Mouse (Mus musculus) MN1 (cell line): ENCODE measurements at regions not wholly inside any gene's neighbourhood (a gene's known extent, or its start where the extent isn't known, plus 50 kb on each side); places are given as distances from the start of the nearest gene placed in this dataset.

Experiments
- DNase-seq: peaks from one replicate; pipeline ENCODE4 v3.0.0-alpha.2; 2016; ENCODE audit warnings: low spot score

DNA sequence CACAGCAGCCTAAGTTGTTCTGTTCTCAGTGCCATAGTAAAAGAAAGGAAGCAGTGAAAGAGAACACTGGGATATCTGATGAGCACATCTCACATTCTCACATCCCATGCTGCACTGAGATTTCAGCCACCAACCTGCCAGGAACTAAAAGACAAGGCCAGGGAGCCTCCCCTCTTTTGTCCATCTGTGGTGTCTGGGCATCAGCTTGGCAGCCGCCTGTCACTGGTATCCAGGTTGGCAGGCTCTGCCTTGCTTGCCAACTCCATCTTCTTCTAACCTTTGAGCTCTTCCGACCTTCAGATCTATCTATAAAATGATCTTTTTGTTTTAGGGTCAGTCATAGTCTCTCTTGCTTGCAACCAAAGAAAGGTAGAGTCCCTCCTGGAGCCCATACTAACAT, 228.5 kb upstream of the Mgmt start:
- no peak for DNase-seq

DNA sequence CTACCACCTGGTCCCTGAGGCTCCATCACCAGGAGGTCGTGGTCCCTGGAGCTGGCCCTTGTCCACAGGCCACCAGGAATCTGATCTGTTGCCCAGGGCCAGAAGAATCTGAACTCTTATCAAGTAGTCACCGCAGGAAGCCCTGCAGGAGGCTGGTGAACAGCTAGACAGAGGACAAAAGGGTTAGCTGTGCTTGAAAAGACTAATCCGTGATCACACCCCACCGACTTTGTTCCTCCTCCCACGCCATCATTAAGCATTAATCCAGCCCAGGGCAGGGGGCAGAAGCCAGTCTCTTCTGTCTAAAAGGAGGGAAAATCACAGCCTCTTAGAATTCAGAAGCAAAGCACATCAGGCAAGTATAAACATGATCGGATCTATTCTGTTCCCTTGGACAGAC, 227.7 kb upstream of the Mgmt start:
- DNase-seq, result no peak

DNA sequence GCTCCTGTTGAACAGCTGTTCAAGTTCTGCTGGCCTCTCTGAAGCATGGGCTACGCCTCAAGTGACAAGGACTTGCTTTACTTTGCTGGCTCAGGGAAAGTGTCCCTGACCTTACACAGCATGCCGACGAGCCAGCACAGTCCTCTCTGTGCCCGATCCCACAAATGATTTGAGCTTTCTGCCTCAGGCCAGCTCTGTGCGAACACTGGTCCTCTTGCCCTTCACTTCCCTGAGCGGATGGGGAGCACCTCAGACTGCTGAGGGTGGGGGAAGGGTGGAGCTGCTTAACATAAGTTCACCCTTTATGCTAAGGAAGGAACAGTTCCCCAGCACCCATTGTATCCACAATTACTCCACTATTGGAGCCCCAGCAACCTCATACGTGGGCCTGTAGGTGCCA, 223.7 kb upstream of the Mgmt start:
- no peak for DNase-seq

DNA sequence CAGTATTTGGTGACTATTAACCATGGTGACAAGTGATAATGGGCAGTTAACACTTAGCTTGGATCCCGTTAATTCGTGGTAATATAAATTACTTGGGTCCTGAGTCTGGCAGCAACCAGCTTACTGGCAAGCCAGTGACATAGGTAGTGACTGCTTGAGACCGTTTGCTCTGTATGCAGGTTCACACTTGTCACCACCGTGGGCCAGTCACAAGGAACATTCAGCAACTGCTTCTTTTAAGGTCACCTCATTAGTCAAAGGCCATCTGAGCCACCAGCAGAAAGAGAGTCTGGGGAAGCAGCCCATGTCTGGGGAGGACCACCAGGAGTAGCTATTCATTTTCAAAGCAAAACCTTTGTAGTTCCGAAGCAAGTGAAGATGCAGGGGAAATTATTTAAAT, 220.3 kb upstream of the Mgmt start:
- no peak for DNase-seq

DNA sequence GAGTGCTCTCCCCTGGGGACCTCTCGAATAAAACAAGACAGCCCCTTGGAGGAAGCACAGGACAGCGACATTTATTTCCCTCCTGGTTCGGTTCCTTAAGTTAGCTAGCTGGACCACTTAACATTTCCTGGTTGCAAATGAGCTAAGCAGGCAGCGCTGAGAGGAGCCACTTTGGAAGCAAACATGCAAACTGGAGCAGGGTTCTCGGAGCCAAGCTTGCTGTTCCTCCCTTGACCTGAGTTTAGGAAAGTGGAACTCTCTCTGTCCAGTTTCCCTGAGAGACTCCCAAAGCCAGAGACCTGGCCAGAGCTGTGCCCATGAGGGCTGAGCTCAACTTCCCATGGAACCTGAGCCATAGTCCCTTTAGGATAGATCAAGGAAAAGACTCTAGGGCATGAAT, 219.4 kb upstream of the Mgmt start:
- no peak for DNase-seq

DNA sequence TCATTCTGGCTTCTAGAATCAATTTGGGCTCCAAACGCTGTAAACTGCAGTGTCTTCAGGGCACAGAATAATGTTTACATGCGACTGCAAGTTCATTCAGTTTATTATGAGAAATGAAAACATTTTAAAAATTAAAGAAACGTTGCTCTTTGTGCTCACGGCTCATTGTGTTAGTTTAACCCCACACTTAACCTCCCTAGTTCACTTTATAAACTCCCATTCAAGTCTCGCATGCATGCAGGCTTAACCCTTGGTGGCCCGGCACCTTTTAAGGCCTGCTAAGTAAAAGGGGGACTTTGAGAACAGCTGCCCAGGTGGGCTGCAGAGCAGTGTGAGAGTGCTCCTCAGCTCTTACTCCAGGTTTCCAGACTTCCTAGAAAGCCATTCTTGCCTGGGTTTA, 218.3 kb upstream of the Mgmt start:
- DNase-seq, result no peak

DNA sequence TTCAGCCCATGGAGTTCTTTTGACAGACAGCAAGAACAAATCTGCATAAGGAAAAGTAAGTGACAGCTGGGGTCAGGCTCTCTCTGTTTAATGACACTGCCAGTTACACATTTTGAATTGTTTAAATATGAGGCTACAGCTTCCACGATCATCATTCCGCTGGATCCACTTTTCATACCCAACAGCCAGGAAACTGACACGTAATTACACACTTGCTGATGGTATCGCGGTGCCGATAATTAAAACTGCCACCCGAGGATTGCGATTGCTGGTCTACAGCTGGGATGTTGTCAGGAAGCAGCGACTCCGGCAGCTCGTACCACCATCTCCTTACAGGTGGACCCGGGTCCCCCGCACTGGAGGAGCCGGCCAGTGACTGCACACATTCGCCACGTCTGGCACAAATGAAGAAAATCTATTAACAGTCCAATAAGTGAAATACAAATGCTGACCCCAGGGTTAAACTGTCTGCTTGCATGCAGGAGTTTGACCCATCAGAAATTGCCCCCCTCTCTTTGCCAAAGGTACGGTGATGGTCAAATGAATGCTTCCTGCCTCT, 217.3 kb upstream of the Mgmt start:
- no peak for DNase-seq

DNA sequence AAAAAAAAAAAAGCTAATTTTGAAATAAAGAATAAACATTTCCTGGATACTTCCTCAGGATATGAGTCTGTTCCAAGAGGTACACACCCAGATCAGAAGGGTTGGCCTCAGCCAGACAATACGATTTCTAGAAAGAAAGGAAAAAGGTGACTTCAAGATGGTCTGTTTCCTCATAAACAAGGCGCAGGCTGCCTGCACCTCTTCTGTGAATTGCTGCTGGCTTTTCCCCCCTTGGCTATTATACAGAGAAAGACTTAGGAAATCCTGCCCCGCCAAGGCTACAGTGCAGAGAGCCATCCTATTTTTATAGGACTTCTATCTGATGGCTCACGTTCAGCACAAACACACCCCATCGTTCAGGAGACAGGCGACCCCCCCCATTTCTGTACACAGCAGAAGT, 204.8 kb upstream of the Mgmt start:
- no peak for DNase-seq

DNA sequence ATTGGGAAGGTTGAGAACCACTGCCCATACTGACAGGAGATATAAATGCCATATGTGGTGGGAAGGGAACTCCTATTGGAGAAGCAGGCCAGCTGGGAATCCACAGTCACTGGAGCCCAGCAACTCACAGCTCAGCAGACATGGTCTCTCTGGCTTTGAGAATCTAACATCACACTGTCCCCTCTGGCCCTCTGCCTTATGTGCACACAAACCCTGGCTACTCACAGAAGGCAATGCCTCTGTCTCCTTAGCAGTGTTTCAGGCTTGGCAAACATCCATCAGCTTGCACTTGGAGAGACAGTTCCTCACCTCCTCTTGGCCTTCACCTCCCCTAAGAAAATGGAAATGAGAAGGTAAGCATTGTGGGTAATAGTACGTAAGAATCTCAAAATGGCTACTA, 188.2 kb upstream of the Mgmt start:
- DNase-seq, result no peak

DNA sequence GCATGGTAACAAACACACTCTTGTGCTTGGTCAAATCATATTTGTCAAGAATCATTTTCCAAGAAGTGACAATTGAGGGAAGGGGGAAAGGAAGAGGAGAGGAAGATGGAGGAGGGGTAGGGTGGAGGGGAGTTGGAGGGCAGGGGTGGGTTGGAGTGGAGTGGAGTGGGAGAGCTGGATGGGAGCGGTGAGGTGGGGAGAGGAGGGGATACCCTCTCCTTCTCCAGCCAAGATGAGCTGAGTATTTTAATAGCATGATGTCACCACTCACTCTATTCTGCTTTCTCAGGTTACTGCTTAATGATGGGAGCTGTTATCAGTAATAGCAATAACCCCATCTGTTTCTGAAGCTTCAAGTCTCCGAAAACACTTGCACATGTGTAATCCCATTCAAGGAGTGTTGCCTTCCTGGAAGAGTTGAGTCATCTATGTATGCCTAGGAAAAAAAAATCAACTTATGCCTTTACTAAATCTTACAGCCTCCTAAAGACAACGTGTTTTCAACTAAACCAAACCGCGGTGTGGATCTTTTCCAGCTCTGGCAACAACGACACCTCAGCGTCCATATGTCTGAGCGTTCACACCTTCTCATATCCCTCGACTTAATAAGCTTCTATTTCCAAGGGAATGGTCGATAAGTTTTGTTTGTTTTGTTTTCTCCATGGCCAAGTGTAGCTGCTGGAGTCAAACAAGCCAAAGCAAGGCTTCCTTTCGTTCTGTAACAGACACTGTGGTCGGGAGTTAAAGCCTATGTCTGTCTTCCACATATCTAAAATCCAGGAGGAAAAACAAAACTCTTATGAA, 187.0 kb upstream of the Mgmt start:
- DNase-seq, result no peak

GRCm38 (mm10) chr7:136708004-136708435, 186.4 kb upstream of the Mgmt start:
- no peak for DNase-seq

DNA sequence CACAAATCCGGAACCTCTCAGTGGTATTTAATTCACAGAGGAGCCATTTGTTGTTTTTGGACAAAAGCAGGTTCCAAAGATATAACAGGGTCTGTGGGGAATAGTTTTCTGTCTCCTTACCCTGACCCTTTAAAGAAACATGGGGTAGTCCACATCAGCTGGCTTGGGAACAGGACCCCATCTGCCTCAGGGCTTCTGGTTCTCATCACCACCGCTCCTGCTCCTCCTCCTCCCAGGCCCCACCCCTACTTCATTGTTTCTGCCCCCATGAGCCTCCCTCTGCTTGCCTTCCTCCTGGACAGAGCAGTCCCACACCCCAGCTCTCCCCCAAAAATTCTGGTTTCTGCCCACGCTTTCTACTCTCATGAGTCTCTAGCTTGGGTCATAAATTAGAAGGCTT, 183.8 kb upstream of the Mgmt start:
- no peak for DNase-seq

DNA sequence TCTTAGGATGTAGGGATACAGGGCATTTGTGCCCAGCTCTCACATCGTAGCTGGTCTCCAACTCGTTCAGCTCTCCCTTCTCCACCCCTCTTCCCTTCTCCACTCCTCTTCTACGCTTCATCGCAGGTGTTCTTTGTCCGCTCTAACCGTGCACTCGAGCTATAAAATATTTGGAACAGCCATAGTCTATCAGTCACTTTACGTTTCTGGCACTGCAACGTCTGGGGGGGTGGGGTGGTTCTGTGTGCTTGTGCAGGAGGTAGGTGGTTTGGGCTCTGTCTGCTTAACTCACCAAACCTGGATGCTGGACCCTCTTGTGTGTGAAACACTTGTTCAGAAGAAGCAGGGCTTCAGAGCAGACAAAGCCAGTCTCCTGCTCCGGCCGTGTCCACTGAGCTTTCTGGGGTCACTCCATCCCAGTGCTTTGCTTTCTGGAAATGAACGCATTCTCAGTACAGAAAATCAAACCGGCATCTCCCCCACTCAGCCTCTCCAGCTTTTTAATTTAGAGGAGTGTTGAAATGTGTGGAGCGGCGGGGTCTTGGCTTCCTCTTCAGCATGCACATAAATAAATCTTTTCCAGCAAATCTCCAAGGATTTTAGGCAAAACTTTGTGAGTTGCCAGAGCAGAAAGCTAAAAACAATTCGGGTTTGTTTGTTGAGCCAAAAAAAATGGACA, 181.3 kb upstream of the Mgmt start:
- DNase-seq, result no peak

- DNase-seq, result no peak
These were observed 166.6 kb upstream of the Mgmt start for GRCm38 (mm10) chr7:136727628-136728402.

DNA sequence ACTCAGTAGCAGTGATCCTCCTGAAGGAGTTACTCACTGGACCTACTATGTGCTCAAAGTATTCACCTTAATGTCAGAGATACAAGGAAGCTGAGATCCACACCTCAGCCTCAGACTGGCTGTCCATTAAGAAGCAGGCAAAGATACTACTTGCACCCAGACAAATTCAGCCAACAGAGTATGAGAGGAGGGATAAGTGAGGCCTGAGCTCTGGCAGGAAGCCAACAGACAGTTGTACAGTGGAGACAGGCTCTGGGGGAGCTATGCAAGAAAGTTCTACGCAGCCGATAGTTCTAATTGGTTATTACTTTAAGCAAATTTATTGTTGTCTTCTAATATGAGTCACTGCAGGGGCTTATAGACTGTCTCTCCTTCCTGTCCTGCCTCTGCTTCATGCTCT, 152.2 kb upstream of the Mgmt start:
- DNase-seq, result no peak

GRCm38 (mm10) chr7:136745412-136745811, 149.0 kb upstream of the Mgmt start:
- DNase-seq, result no peak

DNA sequence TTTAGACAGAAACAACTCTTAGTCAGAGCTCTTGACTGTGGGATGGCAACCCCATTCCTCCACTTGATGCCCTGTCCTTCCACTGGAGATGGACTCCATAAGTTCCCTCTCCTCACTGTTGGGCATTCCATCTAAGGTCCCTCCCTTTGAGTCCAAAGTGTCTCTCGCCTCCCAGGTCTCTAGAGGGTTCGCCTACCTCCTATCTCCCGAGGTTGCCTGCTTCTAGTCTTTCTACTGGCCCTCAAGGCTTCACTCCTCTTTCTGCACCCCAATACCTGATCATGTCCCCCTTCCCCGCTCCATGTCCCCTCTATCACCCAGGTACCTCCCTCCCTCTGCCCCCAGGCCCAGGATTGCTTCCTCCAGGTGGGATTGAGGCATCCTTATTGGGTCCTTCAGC, 142.9 kb upstream of the Mgmt start:
- no peak for DNase-seq

DNA sequence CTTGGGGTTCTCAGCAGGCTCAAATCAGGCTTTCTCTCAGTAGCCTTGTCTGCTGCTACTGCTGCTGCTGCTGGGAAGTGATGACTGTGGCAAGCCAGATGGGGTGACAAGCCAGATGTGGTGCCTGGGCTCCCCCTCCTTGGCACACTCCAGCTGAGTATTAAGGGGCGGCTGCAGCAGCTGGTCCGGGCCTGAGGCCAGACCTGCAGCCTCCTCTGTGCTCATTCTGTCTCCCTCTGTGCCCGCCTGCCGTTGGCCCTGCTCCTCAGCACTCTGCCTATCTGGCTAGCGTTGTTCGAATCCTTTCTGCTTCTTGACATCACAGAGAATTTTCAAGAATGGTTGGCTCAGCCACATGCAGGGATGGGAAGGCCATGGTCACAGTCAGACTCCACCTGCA, 139.6 kb upstream of the Mgmt start:
- no peak for DNase-seq

DNA sequence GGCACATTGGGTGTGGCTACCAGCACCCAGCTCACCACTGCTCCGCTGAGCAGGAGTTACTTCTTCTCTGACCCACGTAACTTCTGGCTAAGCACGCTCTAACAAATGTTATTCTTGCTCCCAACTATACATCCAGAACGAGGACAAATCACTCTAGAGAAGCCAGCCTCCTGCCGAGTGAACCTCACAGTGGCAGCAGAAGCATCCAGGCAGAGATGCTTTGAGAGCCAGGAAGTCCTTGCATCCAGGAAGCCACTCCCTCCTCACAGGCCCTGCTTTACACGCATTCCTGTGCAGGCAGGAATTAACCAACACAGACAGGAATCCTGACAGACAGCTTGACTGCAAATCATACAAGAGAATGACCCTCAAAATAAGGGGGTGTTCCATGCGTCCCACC, 129.4 kb upstream of the Mgmt start:
- no peak for DNase-seq

DNA sequence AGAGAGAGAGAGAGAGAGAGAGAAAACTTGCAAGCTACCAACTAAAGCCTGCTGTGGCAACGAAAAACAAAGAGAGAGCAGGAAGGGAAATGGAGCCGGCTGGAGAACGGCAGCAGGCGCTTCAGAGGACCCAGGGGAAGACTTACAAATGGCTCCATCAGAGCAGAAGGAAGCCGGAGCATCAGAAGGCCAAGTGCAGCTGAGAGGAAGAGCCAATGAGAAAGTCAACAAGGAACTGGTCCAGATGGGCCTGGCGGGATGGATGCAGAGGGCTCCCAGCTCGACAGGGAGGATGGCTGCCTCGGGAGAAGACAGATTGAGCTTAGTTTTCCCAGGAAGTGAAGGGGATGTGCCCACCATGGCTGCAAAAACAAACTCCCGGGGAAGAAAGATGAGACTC, 127.2 kb upstream of the Mgmt start:
- no peak for DNase-seq

GRCm38 (mm10) chr7:136780708-136781107, 113.7 kb upstream of the Mgmt start:
- no peak for DNase-seq

DNA sequence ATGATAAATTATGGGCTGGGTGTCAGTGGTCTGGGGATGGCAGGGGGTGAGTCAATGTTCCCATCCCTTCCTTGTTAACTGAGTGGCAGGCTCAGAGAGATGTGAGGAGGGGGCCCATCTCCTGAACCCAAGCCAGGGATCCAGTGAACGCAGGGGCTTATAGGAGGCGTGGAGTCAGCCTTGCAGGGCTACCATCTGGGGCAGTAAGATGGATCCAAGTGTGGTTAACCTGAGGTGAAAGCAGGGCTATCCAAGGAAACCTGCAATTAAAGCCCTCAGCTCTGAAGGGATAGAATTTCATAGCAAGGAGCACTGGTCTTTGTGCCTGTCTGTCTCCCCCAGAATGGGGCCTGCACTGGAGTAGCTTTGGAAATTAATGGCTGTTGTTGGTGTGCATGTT, 103.3 kb upstream of the Mgmt start:
- DNase-seq, result no peak

GRCm38 (mm10) chr7:136792131-136792530, 102.3 kb upstream of the Mgmt start:
- DNase-seq, result no peak
